Mouse (Mus musculus): ENCODE data around the gene Efcab7. TPM values are rescaled to one million over a fixed set of nuclear protein-coding genes. Genes with fewer than 3 reads are reported as not detected.

Efcab7 gene
- polyA plus RNA-seq, 1 experiment from 2014 or later, result 20.1 TPM

DNA sequence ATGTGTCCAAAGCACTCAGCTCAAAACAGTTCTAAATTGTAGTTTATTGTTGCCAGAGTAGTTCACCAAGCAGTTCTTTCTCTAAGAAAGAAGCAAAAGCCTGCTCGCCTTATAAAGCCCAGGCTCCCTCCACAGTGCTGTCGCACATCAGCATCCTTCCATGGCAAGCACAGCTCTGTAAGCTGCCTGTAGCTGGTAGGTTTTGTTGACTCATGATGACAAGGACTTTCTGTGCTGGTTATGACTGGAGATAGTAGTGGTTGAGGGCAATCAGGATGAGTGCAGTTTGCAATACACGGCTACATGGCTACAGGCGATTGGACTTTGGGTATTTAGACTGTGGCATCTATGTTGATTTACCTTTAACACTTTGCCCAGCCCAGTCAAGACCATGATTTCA is 97.4 kb downstream of the Efcab7 start:
- Histone ChIP-seq H3K9me3 (ENCODE audit: control insufficient read depth, low read length) (no peaks in the 10 kb centered on the region), H3K4me1 (ENCODE audit: control insufficient read depth, insufficient read depth, low read length) (peaks cover 8% of the 10 kb centered on the region; the same call in 1 of the 2 replicates), H3K9ac (replicated peaks; ENCODE audit: low read length) (no peak overlapping the region), H3K4me3 (replicated peaks; ENCODE audit: low read depth, low read length) (no peak overlapping the region), H3K27ac (replicated peaks; ENCODE audit: low read depth, low read length) (no peak overlapping the region), H3K4me2 (ENCODE audit: low read length) (no peak overlapping the region), H3K36me3 (ENCODE audit: control insufficient read depth, insufficient read depth, low read length) (no peaks in the 10 kb centered on the region), H3K27me3 (ENCODE audit: control insufficient read depth, insufficient read depth, low read length) (no peaks in the 10 kb centered on the region)
- ATAC-seq (ENCODE audit: low FRiP score, low TSS enrichment), result no peak
- WGBS, result 93% methylated on average over 4 of the region's 4 CpGs
- DNase-seq, result no peak

DNA sequence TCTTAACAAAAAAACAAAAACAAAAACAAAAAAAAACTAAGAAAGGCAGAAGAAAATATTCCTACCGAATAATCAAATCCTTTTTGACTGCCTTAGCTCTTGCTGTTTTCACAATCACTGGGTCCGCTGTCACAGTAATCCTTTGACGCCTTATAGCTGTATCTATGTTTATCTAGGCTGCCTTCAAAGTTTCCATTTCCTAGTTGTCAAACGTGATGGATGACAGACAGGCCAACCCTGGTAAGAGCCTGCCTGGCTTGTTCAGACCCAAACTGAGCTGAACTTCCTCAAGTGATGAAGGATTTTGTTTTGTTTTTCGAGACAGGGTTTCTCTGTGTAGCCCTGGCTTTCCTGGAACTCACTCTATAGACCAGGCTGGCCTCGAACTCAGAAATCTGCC is 99.5 kb downstream of the Efcab7 start:
- H3K27me3 ChIP-seq (ENCODE audit: control insufficient read depth, insufficient read depth, low read length), result no peaks in the 10 kb centered on the region
- H3K9ac ChIP-seq (replicated peaks; ENCODE audit: low read length), result no peak overlapping the region
- peaks cover 8% of the 10 kb centered on the region; the same call in 1 of the 2 replicates for H3K4me1 ChIP-seq (ENCODE audit: control insufficient read depth, insufficient read depth, low read length)
- no peak for ATAC-seq (ENCODE audit: low FRiP score, low TSS enrichment)
- H3K36me3 ChIP-seq (ENCODE audit: control insufficient read depth, insufficient read depth, low read length), result no peaks in the 10 kb centered on the region
- H3K4me2 ChIP-seq (ENCODE audit: low read length), result peak overlapping the region; percentile 69; the same call in 1 of the 2 replicates
- H3K9me3 ChIP-seq (ENCODE audit: control insufficient read depth, low read length), result no peaks in the 10 kb centered on the region
- H3K4me3 ChIP-seq (replicated peaks; ENCODE audit: low read depth, low read length), result no peak overlapping the region
- H3K27ac ChIP-seq (replicated peaks; ENCODE audit: low read depth, low read length), result no peak overlapping the region
- 87% methylated on average over 6 of the region's 6 CpGs for WGBS
- DNase-seq, result no peak

DNA sequence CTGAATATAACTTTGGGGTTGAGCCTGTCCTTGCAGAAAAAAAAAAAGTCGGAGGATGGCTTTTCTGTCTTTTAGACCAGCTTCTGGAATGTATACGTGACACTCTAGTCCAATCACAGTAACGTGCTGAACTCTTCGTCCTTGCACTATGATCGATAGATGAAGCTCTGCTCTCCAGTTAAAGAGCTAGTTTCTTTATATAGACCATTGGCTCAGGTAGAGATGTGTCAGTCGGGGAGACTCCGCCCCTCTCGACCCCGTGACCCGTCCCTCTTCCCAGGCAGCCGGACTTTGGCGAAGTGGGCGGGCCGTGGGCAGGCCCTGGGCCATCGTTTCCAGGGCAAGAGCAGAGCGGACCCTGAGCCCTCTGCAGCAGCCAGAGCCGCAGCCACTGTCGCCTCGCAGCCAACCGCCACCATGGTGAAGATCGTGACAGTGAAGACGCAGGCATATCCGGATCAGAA is 100.2 kb downstream of the Efcab7 start, which contains the start of gene Pgm1:
Gene Pgm1 (plus strand): TSS at position 266 of the 464 bp plus-strand sequence.
- Histone ChIP-seq H3K9me3 (ENCODE audit: control insufficient read depth, low read length) (no peaks in the 10 kb centered on the region), H3K4me3 (replicated peaks; ENCODE audit: low read depth, low read length) (peak within 1 kb of the TSS; percentile 55), H3K4me2 (ENCODE audit: low read length) (peak within 1 kb of the TSS; percentile 69), H3K4me1 (ENCODE audit: control insufficient read depth, insufficient read depth, low read length) (peaks cover 8% of the 10 kb centered on the region; the same call in 1 of the 2 replicates), H3K27me3 (ENCODE audit: control insufficient read depth, insufficient read depth, low read length) (no peaks in the 10 kb centered on the region), H3K27ac (replicated peaks; ENCODE audit: low read depth, low read length) (peak within 1 kb of the TSS; percentile 89), H3K36me3 (ENCODE audit: control insufficient read depth, insufficient read depth, low read length) (no peaks in the 10 kb centered on the region), H3K9ac (replicated peaks; ENCODE audit: low read length) (peak within 1 kb of the TSS; percentile 64)
- WGBS, result 5% methylated on average over 23 of the region's 23 CpGs
- DNase-seq (peak; percentile 81), ATAC-seq (ENCODE audit: low FRiP score, low TSS enrichment) (peak; percentile 87)

DNA sequence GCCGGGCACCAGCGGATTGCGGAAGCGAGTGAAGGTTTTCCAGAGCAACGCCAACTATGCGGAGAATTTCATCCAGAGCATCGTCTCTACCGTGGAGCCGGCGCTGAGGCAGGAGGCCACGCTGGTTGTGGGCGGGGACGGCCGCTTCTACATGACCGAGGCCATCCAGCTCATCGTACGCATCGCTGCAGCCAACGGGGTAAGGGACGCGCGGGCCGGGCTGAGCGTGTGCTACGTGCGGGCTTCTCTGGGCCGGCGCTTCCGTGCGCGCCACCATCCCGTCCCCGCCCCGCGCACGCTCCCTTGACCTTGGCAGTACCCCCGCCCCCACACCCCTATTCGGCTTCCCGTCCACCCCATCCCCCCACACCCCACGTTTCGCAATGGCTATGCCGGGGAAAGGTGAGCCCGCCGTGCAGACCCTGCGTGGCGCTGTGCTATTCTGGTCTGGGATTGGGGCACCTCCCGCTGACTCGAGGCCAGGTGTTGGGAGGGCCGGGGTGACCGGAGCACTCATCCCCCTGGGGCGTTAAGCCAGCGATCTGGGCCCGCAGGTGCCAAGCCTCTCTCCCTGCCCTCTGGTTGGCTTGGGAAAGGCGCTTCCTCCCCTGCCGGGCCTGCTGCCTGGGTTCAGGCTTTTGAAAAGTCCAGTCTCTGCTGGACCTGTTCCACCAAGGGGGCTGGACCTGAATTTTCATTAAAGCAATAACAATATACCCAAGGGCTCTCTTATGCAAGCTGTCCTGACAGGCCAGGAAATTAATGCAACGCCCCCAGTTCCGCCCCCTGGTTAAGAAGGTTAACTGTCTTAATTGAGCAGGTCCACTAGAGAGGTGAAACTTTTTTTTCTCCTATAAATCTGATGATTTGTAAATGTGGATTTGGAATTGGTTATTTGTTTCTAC is 100.9 kb downstream of the Efcab7 start, which contains the start of gene Itgb3bp:
Gene Itgb3bp (minus strand): TSS at position 201 of the 905 bp plus-strand sequence.
- Histone ChIP-seq H3K4me2 (ENCODE audit: low read length) (peak within 1 kb of the TSS; percentile 69), H3K27me3 (ENCODE audit: control insufficient read depth, insufficient read depth, low read length) (no peaks in the 10 kb centered on the region), H3K4me3 (replicated peaks; ENCODE audit: low read depth, low read length) (peak within 1 kb of the TSS; percentile 55), H3K27ac (replicated peaks; ENCODE audit: low read depth, low read length) (peak within 1 kb of the TSS; percentile 89), H3K4me1 (ENCODE audit: control insufficient read depth, insufficient read depth, low read length) (peaks cover 8% of the 10 kb centered on the region; the same call in 1 of the 2 replicates), H3K36me3 (ENCODE audit: control insufficient read depth, insufficient read depth, low read length) (no peaks in the 10 kb centered on the region), H3K9ac (replicated peaks; ENCODE audit: low read length) (peak within 1 kb of the TSS; percentile 64), H3K9me3 (ENCODE audit: control insufficient read depth, low read length) (no peaks in the 10 kb centered on the region)
- under 1% methylated on average over 56 of the region's 57 CpGs for WGBS
- ATAC-seq (ENCODE audit: low FRiP score, low TSS enrichment) (peak; percentile 88), DNase-seq (peak; percentile 85)

DNA sequence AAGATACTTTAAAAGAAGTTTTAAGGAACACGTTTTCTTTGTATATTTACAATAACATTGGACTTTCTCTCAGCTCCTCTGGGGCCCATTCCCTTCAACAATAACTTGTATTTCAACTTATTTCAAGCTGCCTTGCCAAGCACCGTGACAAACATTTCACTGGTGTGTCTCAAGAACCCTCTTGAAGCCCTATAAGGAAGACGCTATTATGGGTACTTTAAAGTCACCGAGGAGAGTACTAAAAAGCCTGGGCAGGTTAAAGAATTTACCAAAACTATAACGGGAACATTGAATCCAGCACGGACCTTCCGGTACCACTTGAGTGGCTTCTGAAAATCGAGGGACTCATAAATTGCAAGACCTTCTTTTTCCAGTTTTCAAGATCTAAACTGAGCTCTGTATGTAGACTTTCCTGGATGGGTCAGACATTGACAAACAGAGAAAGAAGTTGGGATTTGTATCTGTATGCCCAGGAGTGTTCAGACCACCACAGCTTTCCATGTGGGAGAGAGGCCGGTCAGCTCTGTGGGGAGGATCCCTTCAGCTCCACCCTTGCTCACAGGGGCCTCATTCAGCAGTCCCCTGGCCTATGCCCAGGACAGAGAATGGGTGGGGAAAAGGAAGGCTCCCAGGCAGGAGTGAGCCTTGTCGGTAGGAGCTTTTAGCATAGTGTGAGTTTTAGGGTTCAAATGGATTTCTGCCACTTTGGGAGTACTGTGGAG is 101.7 kb downstream of the Efcab7 start:
- no peak overlapping the region for H3K27ac ChIP-seq (replicated peaks; ENCODE audit: low read depth, low read length)
- no peak overlapping the region for H3K9ac ChIP-seq (replicated peaks; ENCODE audit: low read length)
- H3K4me3 ChIP-seq (replicated peaks; ENCODE audit: low read depth, low read length), result peak overlapping the region; percentile 55
- no peak for ATAC-seq (ENCODE audit: low FRiP score, low TSS enrichment)
- no peaks in the 10 kb centered on the region for H3K9me3 ChIP-seq (ENCODE audit: control insufficient read depth, low read length)
- peak overlapping the region; percentile 69 for H3K4me2 ChIP-seq (ENCODE audit: low read length)
- peaks cover 8% of the 10 kb centered on the region; the same call in 1 of the 2 replicates for H3K4me1 ChIP-seq (ENCODE audit: control insufficient read depth, insufficient read depth, low read length)
- H3K27me3 ChIP-seq (ENCODE audit: control insufficient read depth, insufficient read depth, low read length), result no peaks in the 10 kb centered on the region
- WGBS, result 46% methylated on average over 10 of the region's 10 CpGs
- H3K36me3 ChIP-seq (ENCODE audit: control insufficient read depth, insufficient read depth, low read length), result no peaks in the 10 kb centered on the region
- no peak for DNase-seq

DNA sequence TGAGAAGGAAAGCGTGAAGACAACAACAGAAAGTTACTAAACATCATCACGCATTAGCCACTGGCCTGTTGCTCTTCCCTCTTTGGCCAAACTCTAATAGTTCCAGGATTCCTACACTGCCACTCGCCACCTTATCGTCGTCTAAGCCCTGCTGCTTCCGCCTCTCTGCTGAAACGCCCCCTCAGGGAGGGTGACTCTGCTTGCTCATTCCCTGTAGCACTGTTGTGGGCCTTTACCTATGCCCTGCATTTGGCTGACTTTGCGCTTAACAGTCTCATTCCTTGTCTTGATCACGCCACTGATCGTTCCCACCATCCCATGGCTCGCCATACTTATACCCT is 102.2 kb downstream of the Efcab7 start:
- Histone ChIP-seq H3K4me3 (replicated peaks; ENCODE audit: low read depth, low read length) (no peak overlapping the region), H3K4me1 (ENCODE audit: control insufficient read depth, insufficient read depth, low read length) (peaks cover 8% of the 10 kb centered on the region; the same call in 1 of the 2 replicates), H3K27ac (replicated peaks; ENCODE audit: low read depth, low read length) (no peak overlapping the region), H3K9ac (replicated peaks; ENCODE audit: low read length) (no peak overlapping the region), H3K36me3 (ENCODE audit: control insufficient read depth, insufficient read depth, low read length) (no peaks in the 10 kb centered on the region), H3K27me3 (ENCODE audit: control insufficient read depth, insufficient read depth, low read length) (no peaks in the 10 kb centered on the region), H3K4me2 (ENCODE audit: low read length) (peak overlapping the region; percentile 69; the same call in 1 of the 2 replicates), H3K9me3 (ENCODE audit: control insufficient read depth, low read length) (no peaks in the 10 kb centered on the region)
- 65% methylated on average over 11 of the region's 11 CpGs for WGBS
- no peak for DNase-seq
- ATAC-seq (ENCODE audit: low FRiP score, low TSS enrichment), result no peak

DNA sequence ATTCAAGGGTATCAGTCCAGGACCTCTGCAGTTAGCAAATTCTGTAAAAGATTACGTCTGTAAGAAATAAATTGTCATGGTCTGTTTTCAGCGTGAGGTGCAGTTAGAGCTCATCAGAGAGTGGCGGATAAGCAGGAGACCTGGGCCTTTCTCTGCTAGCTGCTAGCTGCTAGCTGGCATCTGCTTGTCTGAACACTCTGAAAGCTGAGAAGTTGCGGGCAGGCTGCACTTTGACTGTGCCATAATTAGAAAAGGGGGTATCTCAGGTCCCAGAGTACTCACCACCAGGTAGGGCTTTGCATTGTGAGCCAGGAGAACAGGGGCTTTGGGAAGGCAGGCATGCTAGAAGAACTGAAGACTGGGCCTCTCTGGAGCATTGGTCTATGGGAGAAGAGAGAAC is 102.8 kb downstream of the Efcab7 start:
- WGBS, result 88% methylated on average over 4 of the region's 4 CpGs
- H3K9me3 ChIP-seq (ENCODE audit: control insufficient read depth, low read length), result no peaks in the 10 kb centered on the region
- ATAC-seq (ENCODE audit: low FRiP score, low TSS enrichment), result no peak
- no peak for DNase-seq
- H3K4me3 ChIP-seq (replicated peaks; ENCODE audit: low read depth, low read length), result no peak overlapping the region
- H3K4me2 ChIP-seq (ENCODE audit: low read length), result no peak overlapping the region
- no peaks in the 10 kb centered on the region for H3K36me3 ChIP-seq (ENCODE audit: control insufficient read depth, insufficient read depth, low read length)
- H3K27me3 ChIP-seq (ENCODE audit: control insufficient read depth, insufficient read depth, low read length), result no peaks in the 10 kb centered on the region
- no peak overlapping the region for H3K9ac ChIP-seq (replicated peaks; ENCODE audit: low read length)
- peaks cover 8% of the 10 kb centered on the region; the same call in 1 of the 2 replicates for H3K4me1 ChIP-seq (ENCODE audit: control insufficient read depth, insufficient read depth, low read length)
- H3K27ac ChIP-seq (replicated peaks; ENCODE audit: low read depth, low read length), result no peak overlapping the region

DNA sequence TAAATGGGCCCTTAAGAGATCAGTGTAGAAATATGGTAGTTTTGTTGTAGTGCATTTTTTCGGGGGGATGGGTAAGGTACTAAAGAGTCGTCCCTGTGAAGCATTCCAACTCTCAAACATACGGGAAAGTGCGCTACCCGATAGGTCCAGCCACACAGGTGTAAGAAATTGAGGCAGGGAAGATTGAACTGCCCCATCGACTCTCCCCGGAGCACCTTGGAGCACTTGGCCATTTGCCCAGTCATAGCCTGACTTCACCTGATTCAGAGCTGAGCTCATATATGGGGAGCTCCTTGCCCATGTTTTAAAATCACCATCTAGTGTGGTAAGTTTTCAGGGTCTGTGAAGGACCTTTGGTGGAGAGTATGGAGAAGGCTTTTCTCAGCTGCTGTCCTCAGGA is 105.9 kb downstream of the Efcab7 start:
- H3K36me3 ChIP-seq (ENCODE audit: control insufficient read depth, insufficient read depth, low read length), result no peaks in the 10 kb centered on the region
- ATAC-seq (ENCODE audit: low FRiP score, low TSS enrichment) (no peak), DNase-seq (no peak)
- H3K27ac ChIP-seq (replicated peaks; ENCODE audit: low read depth, low read length), result no peak overlapping the region
- no peak overlapping the region for H3K4me3 ChIP-seq (replicated peaks; ENCODE audit: low read depth, low read length)
- no peaks in the 10 kb centered on the region for H3K27me3 ChIP-seq (ENCODE audit: control insufficient read depth, insufficient read depth, low read length)
- H3K9me3 ChIP-seq (ENCODE audit: control insufficient read depth, low read length), result no peaks in the 10 kb centered on the region
- WGBS, result 98% methylated on average over 7 of the region's 7 CpGs
- H3K4me1 ChIP-seq (ENCODE audit: control insufficient read depth, insufficient read depth, low read length), result peaks cover 8% of the 10 kb centered on the region; the same call in 1 of the 2 replicates
- no peak overlapping the region for H3K9ac ChIP-seq (replicated peaks; ENCODE audit: low read length)
- H3K4me2 ChIP-seq (ENCODE audit: low read length), result no peak overlapping the region

Measured in midbrain, embryonic 14.5 days (tissue).